Mouse (Mus musculus): Measurements from ENCODE around the gene Tcf7.

The Tcf7 gene

GRCm38 (mm10) chr11:52267271-52267670 is 15.5 kb downstream of the Tcf7 start:
- no peak for DNase-seq (ENCODE audit: low spot score)

GRCm38 (mm10) chr11:52265616-52266307 is 17.1 kb downstream of the Tcf7 start:
- no peak for DNase-seq (ENCODE audit: low spot score)

- no peak for DNase-seq (ENCODE audit: low spot score)
Observed at GRCm38 (mm10) chr11:52264871-52265270, 17.9 kb downstream of the Tcf7 start.

- DNase-seq (ENCODE audit: low spot score), result no peak
Observed at GRCm38 (mm10) chr11:52262338-52262737, 20.5 kb downstream of the Tcf7 start.

- peak; percentile 43 for DNase-seq (ENCODE audit: low spot score)
Observed at GRCm38 (mm10) chr11:52261937-52262336, 20.9 kb downstream of the Tcf7 start.

GRCm38 (mm10) chr11:52260878-52261277 is 21.9 kb downstream of the Tcf7 start:
- DNase-seq (ENCODE audit: low spot score), result no peak

- no peak for DNase-seq (ENCODE audit: low spot score)
Observed at GRCm38 (mm10) chr11:52258711-52259110, 24.1 kb downstream of the Tcf7 start.

GRCm38 (mm10) chr11:52257376-52257775 is 25.4 kb downstream of the Tcf7 start:
- DNase-seq (ENCODE audit: low spot score), result no peak

GRCm38 (mm10) chr11:52255077-52255476 is 27.7 kb downstream of the Tcf7 start:
- no peak for DNase-seq (ENCODE audit: low spot score)

- DNase-seq (ENCODE audit: low spot score), result peak; percentile 61
Observed at GRCm38 (mm10) chr11:52253674-52254375, 29.0 kb downstream of the Tcf7 start.

- DNase-seq (ENCODE audit: low spot score), result no peak
Observed at GRCm38 (mm10) chr11:52252692-52253091, 30.1 kb downstream of the Tcf7 start.

GRCm38 (mm10) chr11:52251770-52252169 is 31.0 kb downstream of the Tcf7 start:
- DNase-seq (ENCODE audit: low spot score), result no peak

- DNase-seq (ENCODE audit: low spot score), result no peak
Observed at GRCm38 (mm10) chr11:52249452-52249851, 33.4 kb downstream of the Tcf7 start.

- DNase-seq (ENCODE audit: low spot score), result no peak
Observed at GRCm38 (mm10) chr11:52240898-52241542, 41.8 kb downstream of the Tcf7 start.

- no peak for DNase-seq (ENCODE audit: low spot score)
Observed at GRCm38 (mm10) chr11:52234509-52234908, 48.3 kb downstream of the Tcf7 start.

GRCm38 (mm10) chr11:52233906-52234305 is 48.9 kb downstream of the Tcf7 start:
- no peak for DNase-seq (ENCODE audit: low spot score)

GRCm38 (mm10) chr11:52233043-52233653 is 49.7 kb downstream of the Tcf7 start:
- DNase-seq (ENCODE audit: low spot score), result no peak

GRCm38 (mm10) chr11:52231606-52232541 is 50.9 kb downstream of the Tcf7 start, which contains the start of gene Skp1a:
Skp1a (plus strand) TSS chr11:52231995.
- DNase-seq (ENCODE audit: low spot score), result peak; percentile 83

- no peak for DNase-seq (ENCODE audit: low spot score)
Observed at GRCm38 (mm10) chr11:52230694-52231093, 52.1 kb downstream of the Tcf7 start.

- DNase-seq (ENCODE audit: low spot score), result no peak
Observed at GRCm38 (mm10) chr11:52228722-52229448, 53.9 kb downstream of the Tcf7 start.

All from ovary, adult 18-20 months (tissue).